Mouse (Mus musculus): ENCODE data around the gene Tmed2.
A peak's percentile ranks its signal among the peaks of the same experiment; 100 is the strongest.
"Not testable (repeated sequence)": the region's sequence is repeated elsewhere in the genome, so short reads cannot be mapped to it uniquely, and the experiment has no call there.

Tmed2 gene

DNA sequence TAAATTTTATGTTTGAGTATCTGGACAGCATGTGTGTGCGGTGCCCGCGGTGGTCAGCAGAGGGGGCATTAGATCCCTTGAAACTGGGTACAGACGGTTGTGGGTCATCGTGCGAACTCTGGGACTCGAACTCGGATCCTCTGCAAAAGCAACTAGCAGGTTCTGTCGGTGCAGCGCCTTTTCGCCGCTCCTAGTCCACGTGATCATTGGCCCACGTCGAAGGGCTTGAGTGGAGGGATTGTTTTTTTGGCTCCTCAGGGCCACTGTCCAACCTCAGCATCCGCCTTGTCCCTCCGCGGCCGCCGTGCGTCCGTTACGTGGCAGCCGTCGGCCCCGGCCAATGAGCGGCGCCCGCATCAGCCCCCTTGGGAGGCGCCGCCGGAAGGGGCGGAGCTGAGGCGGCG is at the start of gene Tmed2:
Gene Tmed2 (plus strand): TSS at position 313 of the 404 bp plus-strand sequence.
- peak; percentile 98 for DNase-seq (ENCODE audit: inconsistent ontology term)

DNA sequence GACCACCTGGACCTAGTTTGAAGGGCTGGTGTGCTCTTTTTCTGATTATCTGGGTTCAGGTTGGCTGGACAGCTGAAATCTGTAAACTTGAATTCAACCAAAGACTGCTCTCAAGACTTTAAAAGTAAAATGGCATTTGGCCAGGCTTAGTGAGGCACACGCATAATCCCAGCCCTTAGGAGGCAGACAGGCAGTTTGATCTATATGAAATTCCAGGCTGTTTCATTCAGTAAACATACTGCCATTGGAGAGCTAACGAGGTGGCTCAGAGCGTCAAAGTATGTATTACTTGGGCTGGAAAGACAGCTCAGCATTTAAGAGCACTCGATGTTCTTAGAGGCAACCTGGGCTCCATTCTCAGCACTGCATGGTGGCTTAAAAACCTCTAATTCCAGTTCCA is 48.8 kb upstream of the Tmed2 start:
- no peak for DNase-seq (ENCODE audit: inconsistent ontology term)

DNA sequence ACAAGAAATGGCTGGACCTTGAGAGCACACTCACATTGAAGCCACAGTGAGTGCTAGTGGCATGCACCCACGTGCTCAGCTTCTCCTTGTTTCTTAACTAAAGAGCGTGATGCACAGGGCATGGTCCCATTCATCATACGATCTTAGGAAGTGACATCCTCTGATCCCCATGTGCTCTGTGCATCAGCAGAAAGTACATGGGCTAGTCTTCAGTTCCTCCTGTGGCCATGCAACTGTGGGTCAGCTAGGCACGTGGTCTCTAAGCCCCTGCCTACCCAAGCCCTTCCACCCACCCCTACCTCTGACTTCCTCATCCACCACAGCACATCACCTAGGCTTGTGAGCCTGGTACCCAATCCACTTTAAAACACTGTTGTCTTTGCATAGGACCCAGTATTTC is 47.9 kb upstream of the Tmed2 start:
- no peak for DNase-seq (ENCODE audit: inconsistent ontology term)

DNA sequence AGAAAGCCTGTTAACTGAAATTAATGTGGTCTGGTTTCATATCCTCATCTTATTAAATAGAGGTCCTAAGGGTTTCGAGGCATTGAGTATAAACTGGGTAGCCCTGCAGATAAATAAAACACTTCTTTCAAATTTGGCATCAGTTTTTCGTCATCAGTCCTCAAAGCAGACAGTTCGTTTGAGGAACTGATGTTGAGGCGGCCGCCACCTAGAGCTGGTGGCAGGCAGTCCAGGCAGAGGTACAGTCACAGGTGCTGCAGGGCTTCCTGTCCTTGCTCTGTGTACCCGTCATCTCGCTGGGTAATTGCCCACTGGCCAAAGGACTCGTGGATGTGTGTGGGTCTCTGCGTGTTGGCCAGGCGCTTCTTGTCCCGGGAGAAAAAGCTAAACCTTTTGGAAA is 47.0 kb upstream of the Tmed2 start:
- no peak for DNase-seq (ENCODE audit: inconsistent ontology term)

DNA sequence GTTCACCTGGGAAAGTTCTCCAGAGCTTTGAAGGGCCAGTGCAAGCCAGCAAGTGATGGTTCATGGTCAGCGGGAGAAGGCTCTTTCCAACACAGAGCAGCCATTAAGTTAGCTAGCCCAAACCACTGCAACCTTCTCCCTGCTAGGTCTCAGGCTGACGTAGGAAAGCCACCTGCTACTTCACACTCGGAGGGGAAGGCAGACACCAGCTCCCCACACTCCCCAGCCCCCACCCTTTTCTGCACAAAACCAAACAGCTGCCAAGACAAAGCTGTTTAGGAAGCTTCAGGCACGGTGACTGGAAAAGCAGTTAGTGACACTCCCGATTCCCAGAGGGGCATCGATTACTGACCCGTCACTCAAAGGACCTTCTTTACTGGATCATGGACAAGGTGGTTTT is 44.9 kb upstream of the Tmed2 start:
- DNase-seq (ENCODE audit: inconsistent ontology term) = no peak

DNA sequence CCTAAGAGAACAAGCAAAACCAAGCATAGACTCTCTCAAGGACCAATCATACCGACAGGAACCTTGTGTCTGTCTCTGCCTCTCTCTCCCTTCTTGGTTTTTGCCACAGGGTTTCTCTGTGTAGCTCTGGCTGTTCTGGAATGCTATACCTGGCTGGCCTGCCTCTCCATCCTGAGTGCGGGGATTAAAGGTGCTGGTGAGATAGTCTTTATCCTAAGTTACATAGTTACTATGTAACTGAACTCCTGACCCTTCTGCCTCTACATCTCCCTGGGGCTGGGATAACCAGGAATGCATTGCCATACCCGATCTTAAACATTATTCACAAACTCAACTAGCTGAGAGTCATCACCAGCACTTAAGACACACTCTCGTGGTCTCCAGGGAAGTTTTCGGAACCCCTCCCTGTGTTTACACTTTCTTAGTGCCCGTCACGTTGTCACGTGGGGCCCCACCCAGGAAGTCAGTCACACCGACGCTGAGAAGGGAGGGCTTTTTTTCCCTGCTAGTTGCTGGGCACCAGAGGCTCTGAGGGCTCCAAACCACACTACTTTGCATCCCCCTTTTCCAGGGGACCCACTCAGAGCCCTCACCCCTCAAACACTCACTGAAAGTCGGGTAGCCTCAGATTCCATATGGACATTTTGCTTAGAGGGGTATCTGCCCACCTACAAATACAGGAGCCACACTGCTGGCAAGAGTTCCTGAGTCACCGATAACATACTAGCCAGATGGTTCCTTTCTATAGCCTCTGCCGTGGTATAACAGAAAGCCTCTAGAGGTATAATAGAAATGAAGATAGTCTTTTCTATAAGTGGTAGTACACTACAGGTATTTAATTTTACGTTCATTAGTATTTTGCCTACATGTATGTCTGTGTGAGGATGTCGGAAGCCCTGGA is 43.6 kb upstream of the Tmed2 start:
- DNase-seq (ENCODE audit: inconsistent ontology term) = no peak

DNA sequence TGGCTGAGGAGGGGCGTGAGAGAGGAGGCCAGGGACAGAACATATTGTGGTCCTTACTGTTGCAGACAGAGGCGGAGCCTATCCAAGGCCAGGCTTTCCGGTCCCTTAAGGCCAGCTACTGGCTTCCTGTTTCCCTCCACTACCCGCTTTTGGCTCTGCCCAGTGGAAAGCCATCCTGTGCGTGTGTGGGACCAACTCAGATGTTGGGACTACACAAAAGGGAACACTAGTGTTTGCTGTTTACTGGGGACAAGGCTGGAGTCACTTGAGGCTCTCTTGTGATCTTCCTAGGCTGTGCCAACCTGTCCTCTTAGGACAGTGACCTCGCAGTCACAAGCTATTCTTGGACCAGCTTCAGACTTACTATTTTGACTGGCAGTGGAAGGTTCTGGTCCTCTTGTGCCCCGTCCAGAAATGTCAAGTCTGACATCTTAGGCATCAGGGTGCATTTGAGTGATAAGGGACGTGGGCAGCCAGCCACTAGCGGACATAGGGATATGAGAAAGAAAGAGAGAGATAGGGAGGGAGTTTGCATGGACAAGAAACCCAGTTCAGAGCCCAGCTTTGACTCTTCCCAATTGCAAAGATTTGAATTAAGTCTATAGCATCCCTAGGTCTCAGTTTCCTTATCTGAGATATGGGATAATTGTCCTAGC is 42.1 kb upstream of the Tmed2 start:
- no peak for DNase-seq (ENCODE audit: inconsistent ontology term)

DNA sequence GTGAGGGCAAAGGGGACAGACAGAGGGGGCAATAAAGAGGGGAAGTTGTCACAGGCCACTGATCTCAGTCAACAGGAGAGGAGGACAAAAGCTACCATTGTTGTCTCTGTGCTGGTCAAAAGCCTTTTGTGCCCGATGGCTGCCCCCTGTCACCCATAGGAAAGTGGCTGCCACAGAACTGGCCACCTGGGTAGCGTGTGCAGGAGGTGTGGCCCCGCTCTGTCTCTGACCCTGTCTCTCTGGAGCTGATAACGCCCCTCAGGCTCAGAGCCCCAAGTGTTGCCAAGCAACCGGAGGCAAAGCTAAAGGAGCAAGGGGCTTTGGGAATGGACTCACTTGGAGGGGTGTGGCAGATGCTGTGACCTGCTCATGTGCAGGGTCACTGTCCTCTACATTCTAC is 41.5 kb upstream of the Tmed2 start:
- DNase-seq (ENCODE audit: inconsistent ontology term) = no peak

DNA sequence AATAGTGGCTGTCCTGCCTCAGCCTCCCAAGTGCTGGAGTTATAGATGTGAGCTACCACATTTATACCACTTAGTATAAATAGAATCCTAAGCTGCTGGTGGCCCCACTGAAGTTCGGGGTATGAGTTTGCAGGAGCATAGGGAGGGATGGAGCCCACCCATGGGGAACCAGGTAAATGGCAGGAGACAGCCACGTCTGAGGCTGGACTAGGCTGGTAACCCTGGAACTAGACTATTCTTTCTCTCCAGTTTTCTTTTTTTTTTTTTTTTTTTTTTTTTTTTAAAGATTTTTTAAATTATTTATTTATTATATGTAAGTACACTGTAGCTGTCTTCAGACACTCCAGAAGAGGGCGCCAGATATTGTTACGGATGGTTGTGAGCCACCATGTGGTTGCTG is 40.5 kb upstream of the Tmed2 start:
- DNase-seq (ENCODE audit: inconsistent ontology term) = not testable (repeated sequence)

DNA sequence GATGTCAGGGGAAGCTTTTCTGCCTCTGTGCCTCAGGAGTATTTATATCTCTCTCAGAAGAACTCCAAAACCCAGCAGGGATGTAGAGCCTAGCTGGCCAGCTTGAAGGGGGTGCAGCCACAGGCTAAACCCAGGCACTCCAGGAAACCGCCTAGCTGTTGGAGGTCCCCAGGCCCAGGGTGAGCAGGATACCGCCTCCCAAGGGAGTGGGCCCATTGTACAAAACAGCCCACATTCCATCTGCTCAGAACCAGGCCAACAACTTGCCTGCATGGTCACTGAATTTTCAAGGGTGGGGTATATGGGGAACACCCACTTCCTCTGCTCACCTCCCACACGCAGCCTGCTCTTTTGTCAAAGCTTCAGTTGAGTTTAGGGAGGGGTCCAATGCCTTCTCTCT is 39.9 kb upstream of the Tmed2 start:
- no peak for DNase-seq (ENCODE audit: inconsistent ontology term)

DNA sequence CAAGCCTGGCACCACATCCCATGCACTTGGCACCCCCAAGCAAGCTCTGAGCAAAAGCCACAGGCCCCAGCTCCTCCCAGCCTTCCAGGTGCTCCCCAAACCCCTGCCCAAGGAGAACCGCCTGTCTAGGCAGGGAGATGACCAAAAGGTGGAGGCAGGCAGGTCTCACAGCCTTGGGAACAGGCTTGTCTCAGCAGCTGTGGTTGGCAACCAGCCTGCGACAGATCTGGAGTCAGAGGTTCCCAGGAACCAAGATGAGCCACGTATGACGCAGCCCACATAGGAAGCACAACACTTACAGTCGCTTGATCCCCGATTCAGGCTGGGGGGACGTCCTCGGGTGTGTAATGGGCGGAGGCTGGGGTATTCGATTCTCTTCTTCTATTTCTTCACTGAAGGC is 39.0 kb upstream of the Tmed2 start:
- no peak for DNase-seq (ENCODE audit: inconsistent ontology term)

DNA sequence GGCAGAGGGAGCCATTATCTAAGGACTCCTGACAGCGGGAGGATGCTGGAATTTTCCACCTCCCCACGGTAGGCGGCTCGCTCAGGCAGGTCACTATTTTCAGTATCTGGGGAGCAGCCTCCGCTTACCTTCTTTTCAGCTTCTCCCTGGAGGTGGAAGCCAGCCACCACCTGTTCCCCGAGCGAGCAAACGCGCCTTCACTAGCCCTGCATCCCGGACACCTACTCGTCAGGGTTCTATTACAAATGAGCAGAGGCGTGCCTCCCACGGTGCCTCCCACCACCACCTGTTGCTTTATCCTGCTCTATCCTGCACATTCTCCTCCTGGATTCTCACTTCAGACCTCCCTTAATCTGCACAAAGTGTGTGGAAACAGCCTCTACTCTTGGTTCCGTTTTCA is 36.8 kb upstream of the Tmed2 start:
- no peak for DNase-seq (ENCODE audit: inconsistent ontology term)

DNA sequence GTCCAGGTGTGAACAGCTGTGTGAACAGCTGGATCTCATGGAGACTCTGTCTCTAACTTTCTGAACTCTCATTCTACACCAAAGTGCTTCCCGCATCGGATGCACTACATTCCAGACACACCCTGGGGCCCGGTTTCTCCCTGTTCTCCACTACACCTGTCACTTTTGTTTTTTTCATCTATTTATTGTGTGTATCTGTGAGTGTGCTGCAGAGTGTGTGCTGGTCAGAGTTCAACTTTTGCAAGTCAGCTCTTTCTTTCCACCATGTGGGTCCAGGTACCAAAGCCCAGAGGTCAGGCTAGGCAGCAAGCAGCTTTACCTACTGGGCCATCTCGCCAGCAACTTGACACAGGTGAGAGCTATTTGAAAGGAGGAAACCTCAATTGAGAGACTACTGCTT is 35.3 kb upstream of the Tmed2 start:
- no peak for DNase-seq (ENCODE audit: inconsistent ontology term)

DNA sequence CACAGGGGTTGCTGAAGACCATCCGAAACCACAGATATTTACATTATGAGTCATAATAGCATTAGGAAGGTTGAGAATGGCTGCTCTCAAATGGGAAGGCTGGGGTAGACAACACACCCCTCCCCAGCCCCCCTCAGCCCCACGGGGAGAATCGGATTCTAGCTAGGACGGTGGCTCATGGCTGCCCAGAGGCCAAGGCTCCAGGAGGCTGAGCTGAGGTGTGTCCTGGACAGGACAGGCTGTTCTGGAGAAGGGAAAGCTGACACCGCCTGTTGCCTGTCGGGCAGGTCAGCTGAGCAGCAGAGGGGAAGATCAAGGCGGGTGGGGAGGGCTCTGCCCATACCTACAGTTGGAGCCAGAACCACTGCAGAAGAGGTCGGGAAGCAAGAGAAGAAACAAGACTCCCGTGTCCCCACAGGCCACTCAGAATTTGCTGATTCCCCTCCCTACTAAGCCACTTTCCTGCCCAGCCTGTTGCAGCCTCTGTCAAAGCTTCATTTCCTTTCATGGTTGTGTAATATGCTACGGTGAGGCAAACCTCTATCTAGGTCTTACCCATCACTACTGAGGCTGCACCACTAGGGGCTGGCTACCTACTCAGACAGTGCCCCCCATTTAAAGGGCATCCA is 33.6 kb upstream of the Tmed2 start:
- peak; percentile 85 for DNase-seq (ENCODE audit: inconsistent ontology term)

DNA sequence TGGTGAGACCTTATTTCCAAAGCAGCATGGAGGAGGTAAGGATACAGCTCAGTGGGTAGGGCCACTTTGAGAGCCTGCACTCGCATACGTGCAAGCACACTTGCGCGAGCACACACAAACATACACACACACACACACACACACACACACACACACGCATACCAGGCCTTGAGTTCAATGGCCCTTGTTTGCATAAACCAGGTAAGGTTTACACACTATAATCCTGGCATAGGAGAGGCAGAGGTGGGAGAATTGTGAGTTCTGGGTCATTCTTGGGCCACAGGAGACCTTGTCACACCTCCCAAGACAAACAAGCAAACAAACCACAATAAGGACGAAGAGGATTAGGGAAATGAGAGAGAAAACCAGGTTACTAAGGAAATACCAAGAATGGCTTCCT is 31.3 kb upstream of the Tmed2 start:
- no peak for DNase-seq (ENCODE audit: inconsistent ontology term)

DNA sequence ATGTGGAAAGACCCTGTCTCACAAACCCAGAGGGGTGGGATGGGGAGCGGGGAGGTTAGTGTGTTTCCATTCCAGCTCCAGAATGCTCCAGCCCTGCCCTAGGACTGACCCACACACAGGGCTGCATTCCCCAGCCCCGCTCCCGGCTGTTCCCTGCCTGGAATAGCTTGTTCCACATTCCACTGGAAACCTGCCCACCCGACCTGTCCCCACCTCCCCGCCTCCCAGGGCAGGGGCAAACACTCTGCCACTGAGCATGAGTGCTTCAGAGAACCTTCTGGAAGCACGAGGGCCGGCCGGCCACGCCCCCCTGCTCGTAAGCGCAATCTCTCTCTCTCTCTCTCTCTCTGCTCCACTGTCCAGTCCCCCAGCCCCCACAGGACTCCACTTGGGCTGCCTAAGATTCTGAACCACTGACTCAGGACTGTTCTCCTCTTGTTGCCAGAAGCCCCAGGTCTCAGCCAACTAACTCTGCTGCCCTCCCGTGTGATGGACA is 30.7 kb upstream of the Tmed2 start:
- peak; percentile 98 for DNase-seq (ENCODE audit: inconsistent ontology term)

DNA sequence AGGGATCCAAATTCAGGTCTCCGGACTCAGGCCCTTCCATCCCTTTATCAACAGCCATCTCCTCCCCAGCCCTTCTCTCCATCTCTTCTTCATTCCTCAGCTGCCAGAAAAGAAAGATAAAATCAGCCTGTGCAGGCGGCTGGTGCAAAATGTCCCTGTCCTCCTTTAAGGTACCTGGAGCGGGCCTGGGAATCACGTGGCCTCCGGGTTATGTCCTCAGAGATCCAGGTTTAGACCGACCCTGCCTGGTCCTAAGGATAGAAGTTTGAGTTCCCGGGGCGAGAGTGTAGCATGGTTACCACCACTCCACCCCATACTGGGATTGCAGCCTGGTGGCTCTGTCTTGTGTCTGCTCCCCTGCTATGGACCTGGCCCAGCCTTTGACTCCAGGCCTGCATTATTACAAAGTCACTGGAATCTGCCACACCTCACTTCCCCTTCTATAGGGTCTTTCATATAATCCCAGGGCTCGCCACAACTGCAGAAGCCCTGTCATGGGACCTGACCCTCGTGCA is 29.9 kb upstream of the Tmed2 start:
- no peak for DNase-seq (ENCODE audit: inconsistent ontology term)

DNA sequence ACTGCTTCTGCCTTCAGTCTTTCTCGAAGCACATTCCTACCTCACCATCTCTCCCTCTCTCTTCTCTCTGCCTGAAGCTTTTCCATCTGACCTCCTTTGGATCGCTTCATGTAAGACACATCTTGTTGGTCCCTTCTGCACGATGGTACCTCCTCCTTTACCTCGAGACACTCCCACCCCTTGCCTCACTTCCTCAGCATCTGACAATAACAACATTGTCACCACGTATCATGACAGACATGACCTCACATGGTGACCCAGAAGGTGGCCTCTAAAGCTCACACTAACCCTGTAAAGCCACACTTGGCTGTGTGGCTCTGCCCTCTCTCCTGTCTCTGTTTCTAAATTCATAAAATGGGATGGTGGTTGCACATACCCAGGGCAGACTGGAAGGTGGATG is 24.7 kb upstream of the Tmed2 start:
- no peak for DNase-seq (ENCODE audit: inconsistent ontology term)

DNA sequence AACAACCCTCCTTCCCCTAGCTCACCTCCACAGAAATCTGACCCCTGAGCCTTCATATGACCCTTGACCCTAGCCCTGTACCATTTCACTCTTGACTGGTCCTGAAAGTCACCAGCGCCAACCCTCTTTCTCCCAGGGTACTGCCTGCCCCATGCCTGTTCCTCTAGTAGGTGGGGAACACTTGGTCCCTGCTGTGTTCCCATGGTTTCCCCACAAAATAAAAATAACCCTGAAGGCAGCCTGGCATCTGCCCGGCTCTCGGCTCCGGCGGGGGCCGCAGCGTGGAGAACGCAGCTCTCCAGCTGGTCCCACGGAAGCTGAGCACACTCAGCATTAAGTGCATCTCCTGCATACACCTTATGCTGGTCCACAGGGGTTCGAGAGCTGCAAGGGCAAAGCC is 21.8 kb upstream of the Tmed2 start:
- DNase-seq (ENCODE audit: inconsistent ontology term) = no peak

DNA sequence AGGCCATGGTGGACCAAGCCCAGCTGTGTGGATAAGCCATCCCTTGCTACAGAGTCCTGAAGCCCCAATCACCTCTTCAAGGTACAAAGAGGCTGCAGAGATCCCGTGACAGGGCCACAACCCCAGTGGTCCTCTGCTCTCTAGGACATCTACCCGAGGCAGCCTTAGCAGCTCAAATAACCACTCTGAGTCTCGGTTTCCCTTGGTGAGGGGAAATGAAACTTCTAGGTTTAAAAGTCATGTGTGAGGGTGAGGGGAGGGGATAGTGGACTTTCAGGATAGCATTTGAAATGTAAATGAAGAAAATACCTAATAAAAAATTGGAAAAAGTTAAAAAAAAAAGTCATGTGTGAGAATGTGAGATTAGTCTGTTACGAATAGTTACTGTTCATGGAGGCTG is 18.9 kb upstream of the Tmed2 start:
- no peak for DNase-seq (ENCODE audit: inconsistent ontology term)

DNA sequence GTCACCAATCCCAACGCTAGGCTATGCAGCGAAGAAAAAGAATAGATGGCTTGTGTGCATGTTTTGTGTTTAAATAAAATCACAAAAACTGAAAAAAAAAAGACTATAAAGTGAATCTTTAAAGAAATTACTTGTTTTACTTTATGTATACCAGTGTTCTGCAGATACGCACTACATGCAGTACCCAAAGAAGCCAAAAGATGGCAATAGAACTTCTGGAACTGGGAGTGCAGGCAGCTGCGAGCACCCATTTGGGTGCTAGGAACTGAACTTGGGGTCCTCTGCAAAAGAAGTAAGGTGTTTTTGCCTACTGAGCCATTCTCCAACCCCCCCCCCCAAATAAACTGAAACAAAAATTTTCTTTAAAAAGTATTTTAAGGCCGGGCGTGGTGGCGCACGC is 17.5 kb upstream of the Tmed2 start:
- no peak for DNase-seq (ENCODE audit: inconsistent ontology term)

DNA sequence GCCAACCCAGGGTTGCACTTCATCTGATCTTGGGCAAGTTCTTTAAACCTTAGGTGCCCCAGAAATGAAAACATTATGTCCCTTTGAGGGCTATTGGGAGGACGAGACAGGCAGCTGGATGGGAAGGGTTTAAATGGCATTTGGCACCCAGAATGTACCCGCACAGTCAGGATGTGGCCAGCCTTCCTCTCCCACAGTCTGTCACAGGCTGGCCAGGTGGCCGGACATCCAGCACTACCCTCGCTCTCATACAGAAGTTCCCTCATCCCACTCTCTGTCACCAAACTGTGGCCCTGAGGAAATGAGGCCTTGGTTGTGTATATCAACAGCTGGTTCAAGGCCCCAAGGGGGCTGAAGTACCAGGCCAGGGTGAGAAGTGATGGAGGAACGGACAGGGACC is 15.6 kb upstream of the Tmed2 start:
- no peak for DNase-seq (ENCODE audit: inconsistent ontology term)

DNA sequence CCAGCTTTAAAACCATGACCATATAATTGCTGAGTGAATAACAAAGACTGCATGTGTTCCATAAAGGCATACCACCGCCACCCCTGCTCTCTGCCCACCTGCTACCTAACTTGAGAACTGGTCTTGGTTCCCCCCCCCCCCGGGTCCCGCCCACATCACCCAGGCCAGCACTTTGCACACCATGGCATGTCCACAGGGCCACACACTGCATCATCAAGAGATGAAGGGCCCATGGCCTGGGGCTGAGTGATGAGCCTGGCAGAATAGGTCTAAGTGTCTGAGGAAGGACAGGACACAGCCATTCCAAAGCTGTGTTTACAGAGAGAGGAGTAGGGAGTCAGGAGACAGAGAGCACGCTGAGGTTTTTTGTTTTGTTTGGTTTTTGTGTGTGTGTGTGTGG is 12.1 kb upstream of the Tmed2 start:
- no peak for DNase-seq (ENCODE audit: inconsistent ontology term)

Data from Muller cell, postnatal 12 days (primary cell).